Mouse (Mus musculus): ENCODE data around the gene Utrn.
A peak's percentile ranks its signal among the peaks of the same experiment; 100 is the strongest.

Gene Utrn

DNA sequence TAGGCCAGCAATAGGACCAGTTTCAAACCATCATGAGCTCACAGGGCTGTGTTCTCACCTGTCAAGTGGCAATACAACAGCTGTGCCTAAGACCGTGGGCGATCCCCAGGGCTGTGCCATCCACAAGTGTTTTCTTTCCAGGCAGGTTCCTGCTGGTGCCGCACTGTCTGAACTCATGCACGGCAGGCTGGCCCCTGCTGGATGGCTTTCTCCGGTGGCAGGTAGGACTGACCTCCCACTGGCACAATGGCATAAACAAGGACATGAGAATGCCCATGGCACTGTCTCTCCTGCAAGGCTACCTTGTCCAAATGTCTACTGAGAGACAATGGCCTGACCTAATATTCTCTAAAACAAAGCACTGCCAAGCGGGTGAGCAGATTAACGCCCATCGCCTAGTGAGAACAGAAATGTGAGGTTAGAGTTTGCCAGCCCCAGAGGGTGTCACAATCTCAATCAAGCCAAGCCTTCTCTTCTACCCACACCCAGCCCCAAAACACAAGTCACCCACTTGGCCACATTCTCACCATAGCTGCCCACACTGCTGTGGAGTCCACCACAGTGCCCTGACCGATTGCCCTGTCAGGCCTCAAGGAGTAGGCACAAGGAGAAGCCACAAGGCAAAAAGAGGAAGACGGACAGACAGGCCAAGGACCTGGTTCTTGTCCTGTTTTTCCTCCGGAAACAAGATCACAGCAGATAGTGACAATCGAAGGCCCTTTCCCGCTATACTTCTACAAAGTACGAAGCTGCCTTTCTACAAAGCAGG is 32.9 kb downstream of the Utrn start:
- peak; percentile 90 for DNase-seq (ENCODE audit: low read depth)

- no peak for DNase-seq (ENCODE audit: low read depth)
Measured at GRCm38 (mm10) chr10:12834215-12834614, 35.0 kb downstream of the Utrn start.

DNA sequence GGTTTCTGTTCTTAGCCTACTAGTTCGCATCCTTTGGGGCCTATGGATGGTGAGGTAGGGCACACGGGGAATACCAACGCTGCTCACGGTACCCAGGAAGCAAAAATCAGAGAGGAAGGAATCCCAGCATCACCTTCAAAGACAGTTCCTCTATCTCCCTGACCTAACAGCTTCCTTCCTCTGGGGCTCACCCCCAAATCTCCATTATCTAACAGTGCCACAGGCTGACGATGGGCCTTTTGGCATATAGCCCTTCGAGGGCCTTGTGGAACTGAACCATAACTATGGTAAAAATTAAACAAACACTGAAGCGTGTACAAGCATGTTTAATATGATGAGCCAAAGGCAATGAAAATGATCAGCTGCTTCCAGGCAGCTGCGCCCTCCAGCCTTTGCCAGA is 37.0 kb downstream of the Utrn start:
- no peak for DNase-seq (ENCODE audit: low read depth)

DNA sequence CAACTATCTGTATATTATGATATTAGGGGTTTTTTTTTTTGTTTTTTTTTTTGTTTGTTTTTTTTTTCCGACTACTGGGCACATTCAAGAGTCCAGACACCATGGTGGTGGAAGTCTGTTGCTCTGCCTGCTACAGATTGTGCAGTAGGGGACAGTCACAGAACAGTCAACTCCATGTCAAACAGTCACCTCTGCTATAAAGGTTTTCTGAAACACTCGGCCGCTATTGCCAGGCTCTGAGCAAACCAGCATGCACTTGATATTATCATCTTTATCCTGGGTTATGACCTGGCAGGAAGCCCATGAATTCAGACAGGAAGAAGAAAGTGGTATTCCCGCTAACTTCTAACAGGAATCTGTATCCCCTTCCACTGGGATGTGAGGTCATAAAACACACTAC is 41.4 kb downstream of the Utrn start:
- no peak for DNase-seq (ENCODE audit: low read depth)

GRCm38 (mm10) chr10:12827306-12827705 is 41.9 kb downstream of the Utrn start:
- no peak for DNase-seq (ENCODE audit: low read depth)

- no peak for DNase-seq (ENCODE audit: low read depth)
Measured at GRCm38 (mm10) chr10:12826760-12827281, 42.3 kb downstream of the Utrn start.

- no peak for DNase-seq (ENCODE audit: low read depth)
Measured at GRCm38 (mm10) chr10:12824386-12824785, 44.8 kb downstream of the Utrn start.

GRCm38 (mm10) chr10:12823437-12824219 is 45.5 kb downstream of the Utrn start:
- DNase-seq (ENCODE audit: low read depth): peak; percentile 55

GRCm38 (mm10) chr10:12820978-12821735 is 48.0 kb downstream of the Utrn start:
- DNase-seq (ENCODE audit: low read depth): peak; percentile 76

GRCm38 (mm10) chr10:12817409-12817808 is 51.8 kb downstream of the Utrn start:
- peak; percentile 27 for DNase-seq (ENCODE audit: low read depth)

DNA sequence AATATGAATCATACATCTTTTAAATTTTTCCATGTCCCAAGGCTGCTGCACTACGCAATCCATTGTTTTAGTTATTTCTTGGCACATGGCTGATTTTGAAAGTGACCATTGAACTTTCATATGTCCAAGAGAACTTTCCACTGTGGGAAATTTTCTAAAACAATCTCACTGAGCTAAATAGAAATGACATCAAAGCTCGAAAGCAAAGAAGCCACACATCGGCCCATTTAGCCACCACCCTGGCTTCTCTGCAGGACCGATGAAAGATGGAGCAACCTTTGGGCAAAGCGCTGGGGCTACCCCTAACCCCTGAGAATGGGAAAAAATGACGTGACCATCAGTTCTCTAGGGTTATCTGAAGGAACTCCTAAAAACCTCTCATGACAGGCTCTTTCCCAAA is 52.6 kb downstream of the Utrn start:
- DNase-seq (ENCODE audit: low read depth): no peak

DNA sequence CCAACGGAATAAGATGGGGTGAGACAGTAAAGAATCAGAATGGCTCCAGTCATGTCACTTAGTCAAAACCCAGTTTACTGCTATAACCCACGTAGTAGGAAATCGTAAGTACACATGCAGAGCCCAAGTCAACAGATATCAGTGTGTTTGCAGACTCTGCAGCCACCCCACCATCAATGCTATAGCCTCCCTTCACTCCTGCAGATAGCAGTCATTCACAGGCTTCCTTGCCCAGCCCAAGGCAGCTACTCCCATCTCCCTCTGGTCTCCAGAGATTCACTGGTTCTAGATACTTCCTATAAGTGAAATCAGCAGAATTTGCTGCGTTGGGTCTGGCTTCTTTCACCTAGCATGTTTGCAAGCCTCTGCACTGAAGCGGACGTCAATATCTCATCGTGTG is 54.8 kb downstream of the Utrn start:
- DNase-seq (ENCODE audit: low read depth): no peak

DNA sequence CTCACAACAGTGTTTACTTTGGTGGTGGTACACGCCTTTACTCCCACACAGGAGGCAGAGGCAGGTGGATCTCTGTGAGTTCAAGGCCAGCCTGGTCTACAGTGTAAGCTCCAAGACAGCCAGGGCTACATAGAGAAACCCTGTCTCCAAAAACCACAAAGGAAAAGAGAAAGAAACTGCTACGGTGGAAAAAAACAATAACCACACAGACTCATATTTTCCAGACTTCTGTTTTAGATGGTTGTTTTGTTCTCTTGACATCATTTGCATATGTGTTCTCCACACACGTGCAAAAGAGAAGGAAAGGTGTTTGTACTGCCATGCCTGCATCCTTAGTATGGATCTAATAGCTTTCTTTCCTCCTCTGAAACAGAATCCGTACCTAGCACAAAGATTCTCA is 55.3 kb downstream of the Utrn start:
- peak; percentile 75 for DNase-seq (ENCODE audit: low read depth)

DNA sequence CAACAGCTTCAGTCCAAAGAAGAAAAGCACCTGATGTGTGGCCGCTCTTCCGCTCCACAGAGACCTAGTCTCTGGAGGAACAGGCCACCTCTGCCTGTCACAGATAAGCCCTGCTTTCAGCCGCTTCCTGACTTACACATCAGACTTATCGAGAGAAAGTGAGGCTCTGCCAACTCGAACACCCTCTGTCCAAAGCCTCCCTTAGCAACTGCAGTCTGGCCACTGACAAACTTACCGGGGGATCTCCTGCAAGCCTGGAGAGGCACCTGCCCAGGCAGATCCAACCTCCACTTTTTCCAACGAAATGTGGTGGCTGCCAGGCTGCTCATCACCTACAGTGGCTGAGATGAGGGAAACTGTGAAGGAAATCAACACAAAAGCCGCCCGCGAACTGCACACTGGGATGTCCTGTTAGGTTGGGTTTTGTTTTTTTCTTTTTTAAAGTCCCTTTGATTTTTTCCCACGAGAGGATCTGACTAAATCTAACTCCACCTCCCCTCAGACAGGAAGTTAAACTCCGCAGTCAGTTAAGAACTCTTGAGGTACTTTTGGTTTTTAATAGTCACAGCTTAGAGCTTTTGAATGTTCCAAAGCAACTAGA is 55.9 kb downstream of the Utrn start:
- peak; percentile 90 for DNase-seq (ENCODE audit: low read depth)

GRCm38 (mm10) chr10:12812680-12813079 is 56.5 kb downstream of the Utrn start:
- DNase-seq (ENCODE audit: low read depth): no peak

GRCm38 (mm10) chr10:12810816-12811215 is 58.3 kb downstream of the Utrn start:
- no peak for DNase-seq (ENCODE audit: low read depth)

GRCm38 (mm10) chr10:12809702-12810101 is 59.5 kb downstream of the Utrn start:
- peak; percentile 83 for DNase-seq (ENCODE audit: low read depth)

DNA sequence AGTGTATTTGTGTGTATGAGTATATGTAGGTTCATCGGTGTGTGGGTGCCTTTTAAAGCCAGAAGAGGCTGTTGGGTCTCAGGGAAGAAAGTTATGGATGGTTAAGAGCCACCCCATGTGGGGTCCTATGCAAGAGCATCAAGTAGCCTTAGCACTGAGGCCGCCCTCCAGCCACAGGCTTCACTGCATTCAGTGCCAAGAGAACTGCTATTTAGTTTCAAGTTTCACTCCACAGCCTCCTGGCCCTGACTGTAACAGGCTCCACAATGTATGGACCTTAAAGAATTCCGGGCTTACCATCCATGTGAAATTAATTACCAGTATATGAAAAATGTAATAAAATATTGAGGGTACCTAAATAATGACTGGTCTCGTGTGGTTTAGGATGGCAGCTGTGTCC is 60.7 kb downstream of the Utrn start:
- DNase-seq (ENCODE audit: low read depth): no peak

- DNase-seq (ENCODE audit: low read depth): no peak
Measured at GRCm38 (mm10) chr10:12807706-12808105, 61.5 kb downstream of the Utrn start.

GRCm38 (mm10) chr10:12805826-12806225 is 63.3 kb downstream of the Utrn start:
- DNase-seq (ENCODE audit: low read depth): no peak

GRCm38 (mm10) chr10:12803939-12804338 is 65.2 kb downstream of the Utrn start:
- DNase-seq (ENCODE audit: low read depth): no peak

GRCm38 (mm10) chr10:12799416-12799815 is 69.7 kb downstream of the Utrn start:
- DNase-seq (ENCODE audit: low read depth): no peak

Data from 416B (cell line).